Mouse (Mus musculus): Measurements from ENCODE around the gene Sfrp2. TPM values are rescaled to one million over a fixed set of nuclear protein-coding genes. Genes with fewer than 3 reads are reported as not detected.
A peak's percentile ranks its signal among the peaks of the same experiment; 100 is the strongest.

The Sfrp2 gene
- polyA plus RNA-seq, 1 experiment from 2014 or later: 4.1 TPM

GRCm38 (mm10) chr3:83752196-83752595 is 13.9 kb upstream of the Sfrp2 start:
- no peak overlapping the region for H3K4me2 ChIP-seq
- no peaks in the 10 kb centered on the region for H3K4me1 ChIP-seq (replicated peaks)
- H3K4me3 ChIP-seq (replicated peaks): no peak overlapping the region
- ATAC-seq (ENCODE audit: insufficient read depth): no peak
- no peak overlapping the region for H3K9ac ChIP-seq
- H3K27me3 ChIP-seq: no peaks in the 10 kb centered on the region
- H3K27ac ChIP-seq (replicated peaks): no peak overlapping the region
- WGBS (ENCODE audit: insufficient replicate concordance): 75% methylated on average over 5 of the region's 5 CpGs
- no peaks in the 10 kb centered on the region for H3K9me3 ChIP-seq (replicated peaks)
- no peaks in the 10 kb centered on the region for H3K36me3 ChIP-seq (replicated peaks)

GRCm38 (mm10) chr3:83755043-83755635 is 11.0 kb upstream of the Sfrp2 start:
- Histone ChIP-seq H3K4me3 (replicated peaks) (no peak overlapping the region), H3K4me1 (replicated peaks) (no peaks in the 10 kb centered on the region), H3K27ac (replicated peaks) (no peak overlapping the region), H3K36me3 (replicated peaks) (no peaks in the 10 kb centered on the region), H3K27me3 (no peaks in the 10 kb centered on the region), H3K9me3 (replicated peaks) (no peaks in the 10 kb centered on the region), H3K4me2 (no peak overlapping the region), H3K9ac (no peak overlapping the region)
- no peak for ATAC-seq (ENCODE audit: insufficient read depth)
- 77% methylated on average over 15 of the region's 15 CpGs for WGBS (ENCODE audit: insufficient replicate concordance)

DNA sequence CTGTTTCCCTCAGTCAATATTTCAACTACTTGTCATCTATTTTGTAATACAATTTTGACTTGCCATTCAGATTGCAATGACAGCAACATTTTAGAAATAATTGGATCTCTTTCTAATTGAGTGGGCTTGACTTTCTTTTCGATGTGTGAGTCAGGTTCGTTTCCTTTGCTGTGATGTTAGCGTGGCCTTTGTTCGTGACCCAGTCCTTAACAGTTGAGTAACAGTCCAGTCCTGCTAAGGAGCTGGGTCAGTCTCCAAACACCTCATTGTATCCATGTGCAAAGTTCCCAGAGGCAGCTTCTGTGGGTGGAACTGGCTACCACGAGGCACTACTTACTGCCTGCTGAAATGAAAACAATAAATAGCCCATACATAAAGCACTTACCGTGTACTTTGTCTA is 10.5 kb upstream of the Sfrp2 start:
- ATAC-seq (ENCODE audit: insufficient read depth): no peak
- no peak overlapping the region for H3K4me2 ChIP-seq
- 72% methylated on average over 6 of the region's 6 CpGs for WGBS (ENCODE audit: insufficient replicate concordance)
- no peak overlapping the region for H3K9ac ChIP-seq
- no peaks in the 10 kb centered on the region for H3K36me3 ChIP-seq (replicated peaks)
- H3K27me3 ChIP-seq: no peaks in the 10 kb centered on the region
- no peaks in the 10 kb centered on the region for H3K9me3 ChIP-seq (replicated peaks)
- no peak overlapping the region for H3K27ac ChIP-seq (replicated peaks)
- no peaks in the 10 kb centered on the region for H3K4me1 ChIP-seq (replicated peaks)
- no peak overlapping the region for H3K4me3 ChIP-seq (replicated peaks)

- WGBS (ENCODE audit: insufficient replicate concordance): 59% methylated on average over 10 of the region's 10 CpGs
- Histone ChIP-seq H3K36me3 (replicated peaks) (no peaks in the 10 kb centered on the region), H3K27ac (replicated peaks) (no peak overlapping the region), H3K27me3 (peaks cover 48% of the 10 kb centered on the region), H3K4me1 (replicated peaks) (peaks cover 7% of the 10 kb centered on the region; the same call in 1 of the 2 replicates), H3K9ac (no peak overlapping the region), H3K4me3 (replicated peaks) (no peak overlapping the region), H3K4me2 (no peak overlapping the region), H3K9me3 (replicated peaks) (no peaks in the 10 kb centered on the region)
- ATAC-seq (ENCODE audit: insufficient read depth): no peak
These were observed 3.8 kb upstream of the Sfrp2 start for GRCm38 (mm10) chr3:83762361-83762760.

DNA sequence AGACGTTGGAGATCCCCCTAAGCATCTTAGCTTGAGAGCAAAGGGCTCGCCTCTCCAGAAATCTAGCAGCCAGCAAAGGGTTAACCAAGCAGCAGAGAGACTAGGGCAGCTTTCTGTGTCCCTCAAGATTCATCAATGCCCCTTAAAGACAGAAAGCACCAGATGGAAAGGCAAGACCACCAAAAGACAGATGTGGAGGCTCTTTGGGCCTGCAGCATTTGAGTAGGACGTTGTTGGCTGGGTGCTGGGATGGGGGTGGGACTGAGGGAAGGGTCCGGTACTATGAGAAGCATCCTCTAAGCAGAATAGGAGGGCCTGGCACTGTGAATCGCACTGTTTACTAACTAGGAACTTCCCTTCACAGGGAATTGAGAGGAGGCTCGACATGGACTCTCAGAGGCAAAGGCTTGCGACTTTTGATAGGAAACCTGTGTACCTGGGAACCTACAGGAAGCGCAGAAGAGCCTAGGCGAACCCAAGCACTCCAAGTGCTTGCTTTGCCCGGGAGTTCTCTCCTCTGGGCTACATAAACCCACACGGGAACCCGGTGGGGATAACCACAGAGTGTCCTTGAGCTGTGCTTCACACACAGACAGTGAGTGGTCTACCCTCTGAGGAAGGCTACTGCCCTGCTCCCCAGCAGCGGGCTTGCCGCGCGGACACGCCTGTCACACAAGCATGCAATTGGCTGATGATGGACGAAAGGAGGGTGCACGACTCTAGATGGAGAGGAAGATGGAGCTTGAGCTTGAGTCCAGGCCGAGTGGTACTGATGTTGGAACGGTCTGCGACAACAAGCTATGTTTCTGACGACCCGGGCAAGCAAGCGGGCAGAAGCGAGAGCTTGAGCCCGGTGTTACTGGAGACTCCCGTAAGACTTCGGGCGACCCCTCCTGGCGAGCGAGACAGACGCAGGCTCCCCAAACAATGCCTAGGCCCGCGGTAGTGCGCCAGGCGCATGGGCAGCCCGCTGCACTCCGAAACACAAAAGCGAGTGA is 2.3 kb upstream of the Sfrp2 start:
- no peaks in the 10 kb centered on the region for H3K9me3 ChIP-seq (replicated peaks)
- 9% methylated on average over 40 of the region's 40 CpGs for WGBS (ENCODE audit: insufficient replicate concordance)
- H3K27ac ChIP-seq (replicated peaks): no peak overlapping the region
- no peak overlapping the region for H3K9ac ChIP-seq
- H3K4me2 ChIP-seq: peak overlapping the region; percentile 57
- H3K36me3 ChIP-seq (replicated peaks): no peaks in the 10 kb centered on the region
- peaks cover 7% of the 10 kb centered on the region; the same call in 1 of the 2 replicates for H3K4me1 ChIP-seq (replicated peaks)
- peaks cover 63% of the 10 kb centered on the region for H3K27me3 ChIP-seq
- peak overlapping the region; percentile 22; the same call in 1 of the 2 replicates for H3K4me3 ChIP-seq (replicated peaks)
- ATAC-seq (ENCODE audit: insufficient read depth): no peak

DNA sequence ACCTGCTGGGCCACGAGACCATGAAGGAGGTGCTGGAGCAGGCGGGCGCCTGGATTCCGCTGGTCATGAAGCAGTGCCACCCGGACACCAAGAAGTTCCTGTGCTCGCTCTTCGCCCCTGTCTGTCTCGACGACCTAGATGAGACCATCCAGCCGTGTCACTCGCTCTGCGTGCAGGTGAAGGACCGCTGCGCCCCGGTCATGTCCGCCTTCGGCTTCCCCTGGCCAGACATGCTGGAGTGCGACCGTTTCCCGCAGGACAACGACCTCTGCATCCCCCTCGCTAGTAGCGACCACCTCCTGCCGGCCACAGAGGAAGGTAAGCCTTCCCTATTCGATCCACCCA is 577 bp downstream of the Sfrp2 start:
- Histone ChIP-seq H3K4me1 (replicated peaks) (peaks cover 7% of the 10 kb centered on the region; the same call in 1 of the 2 replicates), H3K4me3 (replicated peaks) (peak overlapping the region; percentile 39), H3K27me3 (peaks cover 68% of the 10 kb centered on the region), H3K4me2 (peak overlapping the region; percentile 67), H3K9ac (no peak overlapping the region), H3K9me3 (replicated peaks) (no peaks in the 10 kb centered on the region), H3K27ac (replicated peaks) (no peak overlapping the region), H3K36me3 (replicated peaks) (no peaks in the 10 kb centered on the region)
- under 1% methylated on average over 25 of the region's 25 CpGs for WGBS (ENCODE audit: insufficient replicate concordance)
- ATAC-seq (ENCODE audit: insufficient read depth): no peak

GRCm38 (mm10) chr3:83767121-83767520 is 1.0 kb downstream of the Sfrp2 start:
- no peak for ATAC-seq (ENCODE audit: insufficient read depth)
- Histone ChIP-seq H3K4me1 (replicated peaks) (peaks cover 7% of the 10 kb centered on the region; the same call in 1 of the 2 replicates), H3K27me3 (peaks cover 68% of the 10 kb centered on the region), H3K9me3 (replicated peaks) (no peaks in the 10 kb centered on the region), H3K4me2 (no peak overlapping the region), H3K4me3 (replicated peaks) (0 out of 2 replicates have a peak overlapping the region, but pooled peaks have one; percentile 39), H3K27ac (replicated peaks) (no peak overlapping the region), H3K36me3 (replicated peaks) (no peaks in the 10 kb centered on the region), H3K9ac (no peak overlapping the region)
- WGBS (ENCODE audit: insufficient replicate concordance): 13% methylated on average over 10 of the region's 10 CpGs

DNA sequence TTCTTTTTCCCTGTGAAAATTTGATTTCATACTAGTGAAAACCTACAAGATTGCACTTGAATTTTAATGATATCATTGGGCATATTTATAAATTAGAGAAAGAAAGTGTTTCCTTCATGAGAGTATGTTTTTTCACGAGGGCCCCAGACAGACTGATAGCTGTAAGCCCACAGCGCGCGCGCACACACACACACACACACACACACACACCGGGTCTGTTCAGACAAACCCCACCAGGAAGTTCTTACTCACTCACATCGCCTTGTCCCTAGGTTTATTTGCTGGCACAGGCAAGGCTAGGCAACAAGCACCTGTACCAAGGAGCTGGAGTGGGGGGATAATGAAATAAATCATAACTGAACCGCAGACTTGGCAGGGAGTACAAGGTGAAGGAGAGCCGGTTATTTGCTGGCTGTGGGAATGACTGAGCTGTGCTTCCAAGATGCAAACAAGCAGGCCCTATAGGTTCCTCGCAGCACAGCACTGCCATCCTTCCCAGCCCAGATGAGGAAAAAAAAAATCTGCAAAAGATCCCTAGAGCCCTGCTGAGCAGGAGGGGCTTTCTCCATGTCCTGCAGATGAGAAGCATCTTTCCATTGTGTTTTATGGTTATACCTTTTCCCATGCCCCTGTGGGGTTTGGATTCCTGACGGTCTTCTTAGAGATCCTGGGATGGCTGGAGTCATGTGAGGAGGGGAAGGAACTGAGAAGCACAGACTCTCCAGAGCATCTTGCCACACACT is 2.3 kb downstream of the Sfrp2 start:
- no peak overlapping the region for H3K9ac ChIP-seq
- 37% methylated on average over 11 of the region's 11 CpGs for WGBS (ENCODE audit: insufficient replicate concordance)
- peaks cover 7% of the 10 kb centered on the region; the same call in 1 of the 2 replicates for H3K4me1 ChIP-seq (replicated peaks)
- no peak overlapping the region for H3K27ac ChIP-seq (replicated peaks)
- no peak overlapping the region for H3K4me3 ChIP-seq (replicated peaks)
- peaks cover 59% of the 10 kb centered on the region for H3K27me3 ChIP-seq
- no peaks in the 10 kb centered on the region for H3K9me3 ChIP-seq (replicated peaks)
- no peaks in the 10 kb centered on the region for H3K36me3 ChIP-seq (replicated peaks)
- H3K4me2 ChIP-seq: no peak overlapping the region
- ATAC-seq (ENCODE audit: insufficient read depth): no peak

DNA sequence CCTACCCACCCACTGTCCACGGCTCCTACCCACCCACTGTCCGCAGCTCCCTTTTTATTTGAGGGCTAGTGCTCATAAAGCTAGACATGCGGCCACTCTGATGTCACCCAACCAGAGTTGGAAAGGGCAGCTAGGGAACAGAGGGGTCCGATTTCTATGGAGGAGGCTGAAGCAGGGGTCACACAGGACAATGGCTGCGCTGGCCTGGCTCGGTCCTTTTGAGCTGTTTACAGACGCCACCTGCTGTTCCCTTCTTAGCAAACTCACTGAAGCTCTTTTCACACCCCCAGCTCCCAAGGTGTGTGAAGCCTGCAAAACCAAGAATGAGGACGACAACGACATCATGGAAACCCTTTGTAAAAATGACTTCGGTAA is 2.9 kb downstream of the Sfrp2 start:
- Histone ChIP-seq H3K36me3 (replicated peaks) (no peaks in the 10 kb centered on the region), H3K4me2 (no peak overlapping the region), H3K9me3 (replicated peaks) (no peaks in the 10 kb centered on the region), H3K4me1 (replicated peaks) (peaks cover 7% of the 10 kb centered on the region; the same call in 1 of the 2 replicates), H3K9ac (no peak overlapping the region), H3K27me3 (peaks cover 53% of the 10 kb centered on the region), H3K4me3 (replicated peaks) (no peak overlapping the region), H3K27ac (replicated peaks) (no peak overlapping the region)
- no peak for ATAC-seq (ENCODE audit: insufficient read depth)
- 51% methylated on average over 10 of the region's 10 CpGs for WGBS (ENCODE audit: insufficient replicate concordance)

DNA sequence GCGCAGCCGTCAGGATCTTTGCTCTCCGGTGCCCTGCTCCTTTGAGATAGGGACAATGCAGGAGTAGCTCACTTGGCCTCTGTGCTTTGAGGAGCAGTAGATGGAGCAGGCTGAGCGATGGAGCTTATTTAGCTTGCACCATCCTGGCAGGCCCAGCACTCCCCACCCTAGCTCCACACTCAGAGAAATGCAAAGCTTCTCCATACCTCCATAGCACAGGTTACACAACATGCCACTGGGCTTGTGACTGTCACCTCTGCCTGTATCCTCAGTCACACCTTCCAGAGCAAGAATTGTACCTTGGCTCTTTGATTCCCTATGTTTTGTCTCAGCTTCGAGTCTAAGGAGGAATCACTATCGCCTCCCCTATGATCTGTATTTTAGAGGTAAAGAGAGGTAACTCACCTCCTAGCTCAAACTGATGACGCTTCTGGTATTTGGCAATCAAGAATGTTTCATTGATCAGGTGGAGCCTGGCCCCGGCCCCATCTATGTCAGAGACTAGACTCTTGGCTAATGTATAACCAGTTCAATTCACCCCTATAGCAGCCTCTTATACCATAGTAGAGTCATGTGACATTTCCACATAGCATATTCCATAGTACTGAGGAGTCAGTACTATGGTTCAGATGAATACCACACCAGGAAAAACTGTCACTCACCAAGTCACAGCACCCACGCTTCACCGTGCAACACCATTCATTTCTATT is 5.2 kb downstream of the Sfrp2 start:
- peak; percentile 66 for ATAC-seq (ENCODE audit: insufficient read depth)
- no peaks in the 10 kb centered on the region; the same call in 1 of the 2 replicates for H3K4me1 ChIP-seq (replicated peaks)
- no peak overlapping the region for H3K4me3 ChIP-seq (replicated peaks)
- H3K27ac ChIP-seq (replicated peaks): no peak overlapping the region
- peaks cover 30% of the 10 kb centered on the region for H3K27me3 ChIP-seq
- H3K9me3 ChIP-seq (replicated peaks): no peaks in the 10 kb centered on the region
- 63% methylated on average over 10 of the region's 10 CpGs for WGBS (ENCODE audit: insufficient replicate concordance)
- no peaks in the 10 kb centered on the region for H3K36me3 ChIP-seq (replicated peaks)
- H3K9ac ChIP-seq: no peak overlapping the region
- H3K4me2 ChIP-seq: no peak overlapping the region
